9 mouse cellular contexts compared by ENCODE assay signal in genomic region chr12:82265335-82266274, GRCm38 (mm10).
A peak's percentile ranks its signal among the peaks of the same experiment; 100 is the strongest.
DNase-seq lines count a peak whose midpoint lies in the region; ATAC-seq and TF ChIP-seq lines count a peak whose summit lies in the region.
"Had no signal": no experiment of that assay in that cellular context is flagged by ENCODE, and none has a peak within 500 bp of the region (broad histone marks: within the 10 kb centered on the region; RNA-seq: fewer than 3 reads in every experiment).

No protein-coding gene starts in this region.

- intact Hi-C loops in heart, postnatal 36 days (cut with DNase I): no loop called here
- intact Hi-C loops in left cerebral cortex, postnatal 36 days (cut with DNase I): no loop called here

- no peak for TF ChIP-seq POLR2A in liver, adult 2 months (IDR thresholded peaks at IDR 0.05; ENCODE audit: extremely low read depth, insufficient read depth, low read length)

- no peak overlapping the region for H3K4me2 ChIP-seq in stomach, embryonic 15.5 days

- ATAC-seq in stomach, embryonic 15.5 days (ENCODE audit: insufficient read depth, low FRiP score, low read depth): 0 out of 2 replicates have a peak, but pooled peaks have one; percentile 27

- H3K4me1 ChIP-seq in liver, adult 2 months (ENCODE audit: control insufficient read depth, insufficient read depth, low read length): no peaks in the 10 kb centered on the region
- no peaks in the 10 kb centered on the region for H3K4me1 ChIP-seq in stomach, embryonic 15.5 days

- peaks cover 4% of the 10 kb centered on the region; the same call in 1 of the 2 replicates for H3K79me2 ChIP-seq in liver, adult 2 months (ENCODE audit: control insufficient read depth, insufficient read depth, low read length)

- peak; percentile 90 for DNase-seq in liver, adult 2 months (ENCODE audit: extremely low read depth, low read depth, low spot score)
- no peak for DNase-seq in liver
- DNase-seq in heart, postnatal 36 days: peak; percentile 20 to 24
- DNase-seq in left cerebral cortex, postnatal 36 days (ENCODE audit: low spot score in 2 of 2): peak; percentile 54 to 59
- DNase-seq in retina, postnatal 1 day: no peak
- DNase-seq in embryo, embryonic 9.5 days (ENCODE audit: extremely low spot score): no peak
- DNase-seq in Muller cell, postnatal 12 days (ENCODE audit: inconsistent ontology term): no peak

- no peaks in the 10 kb centered on the region for H3K27me3 ChIP-seq in liver, adult 2 months (ENCODE audit: control insufficient read depth, insufficient read depth, low read length)
- H3K27me3 ChIP-seq in stomach, embryonic 15.5 days (replicated peaks): no peaks in the 10 kb centered on the region

- H3K9ac ChIP-seq in liver, adult 2 months (ENCODE audit: low read depth, low read length): no peak overlapping the region
- no peak overlapping the region for H3K9ac ChIP-seq in stomach, embryonic 15.5 days

- 52% methylated on average over 9 of the region's 9 CpGs for WGBS in liver, adult 2 months
- whole genome bisulfite sequencing in stomach, embryonic 15.5 days: 78% methylated on average over 9 of the region's 9 CpGs

- no peaks in the 10 kb centered on the region for H3K36me3 ChIP-seq in liver, adult 2 months (ENCODE audit: control insufficient read depth, insufficient read depth, low read length)
- no peaks in the 10 kb centered on the region for H3K36me3 ChIP-seq in stomach, embryonic 15.5 days

- TF ChIP-seq CTCF in liver, adult 2 months (IDR thresholded peaks at IDR 0.05; ENCODE audit: low read depth, low read length): no peak

- no peak overlapping the region for H3K4me3 ChIP-seq in liver, adult 2 months (ENCODE audit: insufficient read depth, low read depth, low read length)
- no peak overlapping the region for H3K4me3 ChIP-seq in stomach, embryonic 15.5 days (replicated peaks)
- H3K4me3 ChIP-seq: myocyte had no signal

- no peak overlapping the region for H3K27ac ChIP-seq in liver, adult 2 months (replicated peaks; ENCODE audit: insufficient read depth, low read depth, low read length)
- peak overlapping the region; percentile 68 for H3K27ac ChIP-seq in stomach, embryonic 15.5 days

- no peaks in the 10 kb centered on the region for H3K9me3 ChIP-seq in stomach, embryonic 15.5 days

Comparison
In these comparisons a context has a peak if more than half of its experiments do, and no peak if none do; other contexts are left out.
1. DNase-seq: peak in liver, adult 2 months (single experiment), heart, postnatal 36 days (2 of 2) and left cerebral cortex, postnatal 36 days (2 of 2); none in liver (single experiment), retina, postnatal 1 day (single experiment), embryo, embryonic 9.5 days (single experiment) and Muller cell, postnatal 12 days (single experiment).